Mouse (Mus musculus) cerebellum, adult 2 months (tissue): ENCODE measurements around the gene Gm21677. TPM values are rescaled to one million over a fixed set of nuclear protein-coding genes. Genes with fewer than 3 reads are reported as not detected.
A peak's percentile ranks its signal among the peaks of the same experiment; 100 is the strongest.
"Not testable (repeated sequence)": the region's sequence is repeated elsewhere in the genome, so short reads cannot be mapped to it uniquely, and the experiment has no call there.

Experiments
- DNase-seq, 2 experiments: peaks; one replicate each; pipeline ENCODE4 v3.0.0; 2021
- H3K27ac ChIP-seq: fragments of 200-500 bp; 2 replicates; pipeline ENCODE4 v1.5.1; 2012; ENCODE audit warnings: low read length, control low read depth, inconsistent platforms; ENCODE audit not compliant: insufficient read depth
- H3K27me3 ChIP-seq: fragments of 200-500 bp; 2 replicates; pipeline ENCODE4 v1.6.1; 2012; ENCODE audit warnings: inconsistent platforms, mild to moderate bottlenecking, low read length, moderate library complexity; ENCODE audit not compliant: control insufficient read depth, insufficient read depth
- H3K4me1 ChIP-seq: fragments of 200-500 bp; 2 replicates; pipeline ENCODE4 v1.6.1; 2011; ENCODE audit warnings: low read length; ENCODE audit not compliant: control insufficient read depth, insufficient read depth
- H3K4me3 ChIP-seq: fragments of 200-500 bp; replicated peaks from 2 replicates; pipeline ENCODE3; 2011; ENCODE audit warnings: mild to moderate bottlenecking, low read depth, low read length, control low read depth; ENCODE audit not compliant: insufficient read depth
- WGBS: fragments of 180-500 bp; shearing (Covaris S2); methylation state at CpG from one replicate; pipeline ENCODE4 v1.1.7; 2018; 5-methylcytosine and 5-hydroxymethylcytosine counted together
- polyA plus RNA-seq: library from polyadenylated mRNA; depleted of rRNA; stranded (reverse); fragments of >200 nt; gene quantifications from 2 replicates; pipeline ENCODE4 v1.2.3, GENCODE M21; 2012; rRNA removed

The Gm21677 gene
- not detected in 2 replicates for polyA plus RNA-seq

GRCm38 (mm10) chrY:3306349-3306748 is at the start of gene Gm21677:
TSS of gene Gm21677 (minus strand) at chrY:3306449.
- WGBS: no CpG with 5 or more reads among the region's 9 CpGs
- not testable (repeated sequence) for H3K27me3 ChIP-seq, H3K27ac ChIP-seq, H3K4me1 ChIP-seq, DNase-seq, H3K4me3 ChIP-seq

GRCm38 (mm10) chrY:3345229-3345628 is 39.0 kb upstream of the Gm21677 start, which contains the start of gene Gm21693:
TSS of gene Gm21693 (minus strand) at chrY:3345329.
- not testable (repeated sequence) for H3K4me1 ChIP-seq, H3K27me3 ChIP-seq, H3K4me3 ChIP-seq, DNase-seq, H3K27ac ChIP-seq
- WGBS: no CpG with 5 or more reads among the region's 9 CpGs

GRCm38 (mm10) chrY:3340661-3341060 is 34.4 kb upstream of the Gm21677 start:
- not testable (repeated sequence) for H3K4me1 ChIP-seq, H3K27me3 ChIP-seq, H3K27ac ChIP-seq, H3K4me3 ChIP-seq
- peak in 1 of 2 experiments; percentile 3 for DNase-seq
- no CpG with 5 or more reads among the region's 11 CpGs for WGBS

Other genes starting within 250 kb of the Gm21677 start
- not detected in 2 replicates for gene Gm21693, start 38.9 kb upstream of the Gm21677 start, polyA plus RNA-seq
- gene Gm21704, start 103.7 kb upstream of the Gm21677 start, polyA plus RNA-seq: not detected in 2 replicates
- gene Gm21708, start 103.7 kb upstream of the Gm21677 start, polyA plus RNA-seq: not detected in 2 replicates